Mouse (Mus musculus): Measurements from ENCODE around the gene Apbb2. TPM values are rescaled to one million over a fixed set of nuclear protein-coding genes. Genes with fewer than 3 reads are reported as not detected.

Apbb2 gene
- polyA plus RNA-seq, 1 experiment from 2014 or later = 28.2 TPM

DNA sequence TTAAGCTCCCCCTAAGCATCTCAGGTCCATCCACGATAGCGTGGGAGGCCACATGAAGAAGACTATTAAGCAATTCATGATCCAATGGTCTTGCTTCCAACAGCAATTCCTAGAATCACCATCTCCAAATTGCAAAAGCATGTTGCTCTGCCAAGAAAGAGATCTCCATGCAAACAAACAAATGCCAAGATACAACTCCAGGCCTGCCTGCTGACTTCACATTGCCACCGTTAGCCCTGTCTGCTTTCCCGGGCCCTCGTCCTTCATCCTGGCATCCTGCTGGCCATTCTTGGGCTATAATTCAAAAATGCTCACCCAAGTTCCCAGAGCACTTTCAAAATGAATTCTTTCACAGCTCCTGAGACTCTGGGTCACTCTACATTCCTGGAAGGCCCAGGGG lies 5.6 kb downstream of the Apbb2 start:
- no peaks in the 10 kb centered on the region for H3K9me3 ChIP-seq (replicated peaks)
- no peak overlapping the region for H3K27ac ChIP-seq (replicated peaks)
- H3K36me3 ChIP-seq = no peaks in the 10 kb centered on the region
- H3K27me3 ChIP-seq (ENCODE audit: low read depth, poor library complexity, severe bottlenecking) = no peaks in the 10 kb centered on the region
- whole genome bisulfite sequencing = 79% methylated on average over 5 of the region's 5 CpGs
- no peak overlapping the region for H3K4me3 ChIP-seq
- no peak for DNase-seq (ENCODE audit: low spot score)
- H3K4me1 ChIP-seq = peaks cover 38% of the 10 kb centered on the region

- no peak overlapping the region for H3K4me3 ChIP-seq
- no peak overlapping the region for H3K27ac ChIP-seq (replicated peaks)
- no peaks in the 10 kb centered on the region for H3K9me3 ChIP-seq (replicated peaks)
- WGBS = 87% methylated on average over 4 of the region's 4 CpGs
- DNase-seq (ENCODE audit: low spot score) = no peak
- H3K36me3 ChIP-seq = no peaks in the 10 kb centered on the region
- H3K4me1 ChIP-seq = peaks cover 31% of the 10 kb centered on the region
- H3K27me3 ChIP-seq (ENCODE audit: low read depth, poor library complexity, severe bottlenecking) = no peaks in the 10 kb centered on the region
Observed at GRCm38 (mm10) chr5:66611851-66612250, 6.7 kb downstream of the Apbb2 start.

DNA sequence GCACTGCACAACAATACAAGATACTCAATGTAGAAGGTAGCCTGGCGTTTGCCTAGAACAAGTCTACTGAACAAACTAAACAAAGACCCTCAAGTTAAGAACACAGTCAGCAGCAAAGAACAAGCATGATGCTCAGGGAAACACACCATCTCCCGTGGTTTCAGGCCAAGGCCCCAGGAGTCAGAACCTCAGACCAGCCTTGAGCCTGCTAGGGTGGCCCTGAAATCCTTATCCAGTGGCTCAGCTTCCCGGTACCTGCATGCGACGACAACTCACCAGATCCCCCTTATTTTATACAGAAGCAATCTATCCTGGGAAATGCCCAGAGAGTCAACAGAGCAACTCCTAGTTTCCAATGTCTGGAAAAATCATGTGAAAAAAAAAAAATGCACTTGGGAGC lies 7.2 kb downstream of the Apbb2 start:
- Histone ChIP-seq H3K27ac (replicated peaks) (no peak overlapping the region), H3K4me1 (peaks cover 32% of the 10 kb centered on the region), H3K27me3 (ENCODE audit: low read depth, poor library complexity, severe bottlenecking) (no peaks in the 10 kb centered on the region), H3K4me3 (no peak overlapping the region), H3K36me3 (no peaks in the 10 kb centered on the region), H3K9me3 (replicated peaks) (no peaks in the 10 kb centered on the region)
- no peak for DNase-seq (ENCODE audit: low spot score)
- WGBS = 88% methylated on average over 5 of the region's 5 CpGs

GRCm38 (mm10) chr5:66610270-66610669 lies 8.3 kb downstream of the Apbb2 start:
- H3K36me3 ChIP-seq = no peaks in the 10 kb centered on the region
- no peak overlapping the region for H3K27ac ChIP-seq (replicated peaks)
- DNase-seq (ENCODE audit: low spot score) = no peak
- no peak overlapping the region for H3K4me3 ChIP-seq
- WGBS = 93% methylated on average over 12 of the region's 12 CpGs
- H3K9me3 ChIP-seq (replicated peaks) = no peaks in the 10 kb centered on the region
- peaks cover 31% of the 10 kb centered on the region for H3K4me1 ChIP-seq
- H3K27me3 ChIP-seq (ENCODE audit: low read depth, poor library complexity, severe bottlenecking) = no peaks in the 10 kb centered on the region

DNA sequence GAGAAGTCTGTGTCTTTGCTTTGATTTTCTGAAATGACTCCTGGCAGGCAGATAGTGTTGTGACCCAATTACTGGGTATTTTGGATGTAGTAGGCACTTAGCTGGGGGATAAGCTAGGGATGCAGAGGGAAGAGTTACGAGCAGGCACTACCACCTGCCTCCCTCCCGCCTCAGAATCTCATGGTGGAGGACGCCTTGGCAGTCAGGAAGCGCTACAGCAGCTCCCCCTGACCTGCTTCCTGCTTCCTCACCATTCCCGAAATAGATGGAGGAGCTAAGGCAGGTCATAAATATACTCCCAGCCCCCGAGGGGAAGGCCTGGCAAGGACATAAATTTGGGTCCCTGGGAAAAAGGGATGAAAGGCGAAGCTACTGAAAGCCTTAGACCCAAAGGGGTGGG lies 9.3 kb downstream of the Apbb2 start:
- Histone ChIP-seq H3K27ac (replicated peaks) (no peak overlapping the region), H3K4me3 (no peak overlapping the region), H3K27me3 (ENCODE audit: low read depth, poor library complexity, severe bottlenecking) (no peaks in the 10 kb centered on the region), H3K36me3 (no peaks in the 10 kb centered on the region), H3K4me1 (peaks cover 22% of the 10 kb centered on the region), H3K9me3 (replicated peaks) (no peaks in the 10 kb centered on the region)
- no peak for DNase-seq (ENCODE audit: low spot score)
- WGBS = 83% methylated on average over 7 of the region's 7 CpGs

DNA sequence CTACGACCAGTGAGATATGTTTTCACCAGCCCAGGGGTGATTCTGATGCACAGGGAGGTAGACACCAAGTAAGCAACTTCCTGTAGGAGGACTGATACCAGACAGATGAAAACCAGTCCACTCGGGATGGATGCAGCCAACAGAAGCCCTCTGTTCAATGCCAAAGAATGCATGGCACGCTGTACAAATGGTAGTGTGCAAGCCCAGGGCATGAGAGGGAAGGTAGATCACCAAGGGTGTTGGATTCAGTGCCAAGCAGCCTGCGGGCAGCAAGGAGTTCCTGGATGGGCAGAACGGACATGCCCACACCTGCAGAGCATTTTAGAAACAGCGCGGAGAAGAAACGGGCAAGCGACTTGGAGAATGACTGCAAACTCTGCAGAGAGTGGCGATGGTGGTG lies 10.8 kb downstream of the Apbb2 start:
- H3K27ac ChIP-seq (replicated peaks) = 0 out of 2 replicates have a peak overlapping the region, but pooled peaks have one; percentile 0
- no peaks in the 10 kb centered on the region for H3K36me3 ChIP-seq
- peaks cover 14% of the 10 kb centered on the region for H3K4me1 ChIP-seq
- no peak overlapping the region for H3K4me3 ChIP-seq
- no peaks in the 10 kb centered on the region for H3K27me3 ChIP-seq (ENCODE audit: low read depth, poor library complexity, severe bottlenecking)
- no peak for DNase-seq (ENCODE audit: low spot score)
- H3K9me3 ChIP-seq (replicated peaks) = no peaks in the 10 kb centered on the region
- WGBS = 96% methylated on average over 10 of the region's 10 CpGs

GRCm38 (mm10) chr5:66607201-66607600 lies 11.4 kb downstream of the Apbb2 start:
- Histone ChIP-seq H3K9me3 (replicated peaks) (no peaks in the 10 kb centered on the region), H3K4me1 (peaks cover 20% of the 10 kb centered on the region), H3K27ac (replicated peaks) (no peak overlapping the region), H3K36me3 (no peaks in the 10 kb centered on the region), H3K27me3 (ENCODE audit: low read depth, poor library complexity, severe bottlenecking) (no peaks in the 10 kb centered on the region), H3K4me3 (no peak overlapping the region)
- DNase-seq (ENCODE audit: low spot score) = no peak
- 87% methylated on average over 4 of the region's 4 CpGs for WGBS

GRCm38 (mm10) chr5:66605636-66606035 lies 12.9 kb downstream of the Apbb2 start:
- H3K27me3 ChIP-seq (ENCODE audit: low read depth, poor library complexity, severe bottlenecking) = no peaks in the 10 kb centered on the region
- H3K4me3 ChIP-seq = no peak overlapping the region
- no peak for DNase-seq (ENCODE audit: low spot score)
- H3K4me1 ChIP-seq = peaks cover 21% of the 10 kb centered on the region
- 90% methylated on average over 11 of the region's 11 CpGs for WGBS
- no peaks in the 10 kb centered on the region for H3K9me3 ChIP-seq (replicated peaks)
- H3K27ac ChIP-seq (replicated peaks) = no peak overlapping the region
- H3K36me3 ChIP-seq = no peaks in the 10 kb centered on the region

DNA sequence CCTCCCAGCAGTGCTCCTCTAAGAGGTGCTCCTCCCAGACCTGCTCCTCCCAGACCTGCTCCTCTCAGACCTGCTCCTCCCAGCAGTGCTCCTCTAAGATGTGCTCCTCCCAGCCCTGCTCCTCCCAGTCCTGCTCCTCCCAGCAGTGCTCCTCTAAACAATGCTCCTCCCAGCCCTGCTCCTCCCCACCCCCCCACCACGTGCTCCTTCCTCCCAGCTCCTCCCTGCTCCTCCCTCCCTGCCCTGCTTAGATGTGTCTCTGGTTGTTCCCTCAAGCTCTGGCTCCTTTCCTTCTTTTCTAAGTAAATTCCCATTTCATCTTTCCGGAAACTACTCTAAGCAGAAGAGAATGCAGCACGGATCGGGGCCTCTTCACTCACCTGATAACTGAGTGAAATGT lies 14.2 kb downstream of the Apbb2 start:
- no peaks in the 10 kb centered on the region for H3K36me3 ChIP-seq
- no peaks in the 10 kb centered on the region for H3K9me3 ChIP-seq (replicated peaks)
- H3K27ac ChIP-seq (replicated peaks) = no peak overlapping the region
- no peaks in the 10 kb centered on the region for H3K27me3 ChIP-seq (ENCODE audit: low read depth, poor library complexity, severe bottlenecking)
- WGBS = 88% methylated on average over 4 of the region's 4 CpGs
- peaks cover 21% of the 10 kb centered on the region for H3K4me1 ChIP-seq
- no peak overlapping the region for H3K4me3 ChIP-seq
- no peak for DNase-seq (ENCODE audit: low spot score)

GRCm38 (mm10) chr5:66603746-66604145 lies 14.8 kb downstream of the Apbb2 start:
- Histone ChIP-seq H3K9me3 (replicated peaks) (no peaks in the 10 kb centered on the region), H3K4me3 (no peak overlapping the region), H3K27ac (replicated peaks) (no peak overlapping the region), H3K36me3 (no peaks in the 10 kb centered on the region), H3K27me3 (ENCODE audit: low read depth, poor library complexity, severe bottlenecking) (no peaks in the 10 kb centered on the region), H3K4me1 (peaks cover 21% of the 10 kb centered on the region)
- DNase-seq (ENCODE audit: low spot score) = no peak
- WGBS = 70% methylated on average over 8 of the region's 8 CpGs

- no peak for DNase-seq (ENCODE audit: low spot score)
- Histone ChIP-seq H3K9me3 (replicated peaks) (no peaks in the 10 kb centered on the region), H3K4me1 (peaks cover 21% of the 10 kb centered on the region), H3K4me3 (no peak overlapping the region), H3K27me3 (ENCODE audit: low read depth, poor library complexity, severe bottlenecking) (no peaks in the 10 kb centered on the region), H3K27ac (replicated peaks) (no peak overlapping the region), H3K36me3 (no peaks in the 10 kb centered on the region)
- 64% methylated on average over 7 of the region's 7 CpGs for WGBS
Observed at GRCm38 (mm10) chr5:66603223-66603622, 15.4 kb downstream of the Apbb2 start.

- Histone ChIP-seq H3K4me3 (no peak overlapping the region), H3K36me3 (no peaks in the 10 kb centered on the region), H3K27ac (replicated peaks) (no peak overlapping the region), H3K27me3 (ENCODE audit: low read depth, poor library complexity, severe bottlenecking) (no peaks in the 10 kb centered on the region), H3K9me3 (replicated peaks) (no peaks in the 10 kb centered on the region), H3K4me1 (peaks cover 19% of the 10 kb centered on the region)
- WGBS = 28% methylated on average over 9 of the region's 9 CpGs
- peak; percentile 52 for DNase-seq (ENCODE audit: low spot score)
Observed at GRCm38 (mm10) chr5:66602287-66602820, 16.2 kb downstream of the Apbb2 start.

GRCm38 (mm10) chr5:66600415-66600814 lies 18.2 kb downstream of the Apbb2 start:
- no peaks in the 10 kb centered on the region for H3K36me3 ChIP-seq
- no peak overlapping the region for H3K4me3 ChIP-seq
- 87% methylated on average over 8 of the region's 8 CpGs for WGBS

GRCm38 (mm10) chr5:66599888-66600287 lies 18.7 kb downstream of the Apbb2 start:
- no peaks in the 10 kb centered on the region for H3K27me3 ChIP-seq (ENCODE audit: low read depth, poor library complexity, severe bottlenecking)
- H3K4me1 ChIP-seq = peaks cover 13% of the 10 kb centered on the region
- H3K27ac ChIP-seq (replicated peaks) = no peak overlapping the region
- no peak overlapping the region for H3K4me3 ChIP-seq
- no peaks in the 10 kb centered on the region for H3K36me3 ChIP-seq
- H3K9me3 ChIP-seq (replicated peaks) = no peaks in the 10 kb centered on the region
- 87% methylated on average over 9 of the region's 9 CpGs for WGBS
- no peak for DNase-seq (ENCODE audit: low spot score)

More at GRCm38 (mm10) chr5:66600415-66600814, 18.2 kb downstream of the Apbb2 start:
- Histone ChIP-seq H3K4me1 (peaks cover 13% of the 10 kb centered on the region), H3K27me3 (ENCODE audit: low read depth, poor library complexity, severe bottlenecking) (no peaks in the 10 kb centered on the region), H3K9me3 (replicated peaks) (no peaks in the 10 kb centered on the region), H3K27ac (replicated peaks) (no peak overlapping the region)
- no peak for DNase-seq (ENCODE audit: low spot score)

Data from midbrain, embryonic 10.5 days (tissue).